Mouse (Mus musculus): ENCODE measurements around the gene Ascc2. TPM values are rescaled to one million over a fixed set of nuclear protein-coding genes. Genes with fewer than 3 reads are reported as not detected.
"Not testable (repeated sequence)": the region's sequence is repeated elsewhere in the genome, so short reads cannot be mapped to it uniquely, and the experiment has no call there.

The Ascc2 gene
- total RNA-seq, 2 experiments from 2014 or later: 23.7 to 36.4 TPM

GRCm38 (mm10) chr11:4627636-4628035, 9.9 kb upstream of the Ascc2 start:
- ATAC-seq (replicated peaks; ENCODE audit: poor library complexity, severe bottlenecking): no peak

GRCm38 (mm10) chr11:4629861-4630280, 7.7 kb upstream of the Ascc2 start:
- ATAC-seq (replicated peaks; ENCODE audit: poor library complexity, severe bottlenecking): no peak

DNA sequence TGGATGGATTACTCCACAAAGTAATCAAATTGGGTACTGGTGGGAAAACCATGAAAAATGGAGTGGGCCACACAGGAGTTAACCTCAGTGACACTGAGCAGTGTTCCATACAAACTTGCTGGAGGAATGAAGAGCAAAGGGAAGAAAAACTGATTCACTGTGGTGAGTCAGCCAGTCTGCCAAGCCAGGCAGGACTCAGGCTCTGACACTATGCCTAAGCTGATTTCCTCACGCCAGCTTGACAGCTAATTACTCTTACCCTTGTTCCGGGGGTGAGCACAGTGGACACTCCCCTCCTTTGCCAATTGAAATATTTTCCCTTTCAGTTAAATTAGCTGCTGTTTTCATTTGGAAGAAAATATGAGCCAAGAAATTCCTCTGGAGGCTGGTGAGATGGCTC, 4.1 kb upstream of the Ascc2 start:
- no peak for ATAC-seq (replicated peaks; ENCODE audit: poor library complexity, severe bottlenecking)

- no peak for ATAC-seq (replicated peaks; ENCODE audit: poor library complexity, severe bottlenecking)
Observed at GRCm38 (mm10) chr11:4634395-4634794, 3.2 kb upstream of the Ascc2 start.

GRCm38 (mm10) chr11:4636782-4637342, 685 bp upstream of the Ascc2 start:
- ATAC-seq (replicated peaks; ENCODE audit: poor library complexity, severe bottlenecking): no peak

DNA sequence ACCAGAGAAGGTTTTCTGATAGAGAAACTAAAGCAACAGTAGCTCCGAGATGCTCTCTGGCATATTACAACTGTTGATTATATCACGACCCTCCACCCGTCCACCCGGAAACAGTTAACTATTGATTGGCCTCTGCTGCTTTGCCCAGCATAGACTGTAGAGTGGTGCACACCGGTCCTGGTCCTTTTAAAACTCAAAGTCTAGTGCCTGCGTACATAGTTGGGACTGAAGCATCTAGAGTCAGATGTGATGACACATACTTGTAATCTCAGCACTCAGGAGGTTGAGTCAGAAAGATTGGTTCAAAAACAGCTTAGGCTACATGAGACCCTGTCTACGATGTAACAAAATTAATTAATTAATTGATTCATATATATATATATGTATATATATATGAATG, 714 bp downstream of the Ascc2 start:
- ATAC-seq (replicated peaks; ENCODE audit: poor library complexity, severe bottlenecking): no peak

DNA sequence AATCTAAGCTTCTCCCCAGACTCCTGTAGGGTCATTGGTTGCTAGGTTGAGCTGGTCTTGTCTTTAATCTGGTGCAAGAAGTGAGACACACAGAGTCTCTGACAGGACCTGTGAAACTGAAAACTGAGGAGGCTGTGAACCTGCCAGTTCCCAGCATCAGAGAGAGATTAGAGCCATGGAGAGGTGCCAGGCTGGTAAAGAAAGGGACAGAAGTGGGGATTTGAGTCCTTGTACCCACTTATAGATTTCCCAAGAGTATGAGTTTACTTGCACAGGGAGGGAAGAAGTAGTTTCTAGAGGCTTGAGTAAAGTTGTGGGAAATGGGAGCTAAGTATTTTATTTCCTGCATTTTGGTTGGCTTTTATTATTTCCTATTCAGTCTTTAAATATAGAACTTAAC, 3.6 kb downstream of the Ascc2 start:
- no peak for ATAC-seq (replicated peaks; ENCODE audit: poor library complexity, severe bottlenecking)

- no peak for ATAC-seq (replicated peaks; ENCODE audit: poor library complexity, severe bottlenecking)
Observed at GRCm38 (mm10) chr11:4643722-4644121, 6.2 kb downstream of the Ascc2 start.

GRCm38 (mm10) chr11:4645180-4645579, 7.6 kb downstream of the Ascc2 start:
- ATAC-seq (replicated peaks; ENCODE audit: poor library complexity, severe bottlenecking): not testable (repeated sequence)

GRCm38 (mm10) chr11:4646409-4646808, 8.9 kb downstream of the Ascc2 start:
- ATAC-seq (replicated peaks; ENCODE audit: poor library complexity, severe bottlenecking): no peak

DNA sequence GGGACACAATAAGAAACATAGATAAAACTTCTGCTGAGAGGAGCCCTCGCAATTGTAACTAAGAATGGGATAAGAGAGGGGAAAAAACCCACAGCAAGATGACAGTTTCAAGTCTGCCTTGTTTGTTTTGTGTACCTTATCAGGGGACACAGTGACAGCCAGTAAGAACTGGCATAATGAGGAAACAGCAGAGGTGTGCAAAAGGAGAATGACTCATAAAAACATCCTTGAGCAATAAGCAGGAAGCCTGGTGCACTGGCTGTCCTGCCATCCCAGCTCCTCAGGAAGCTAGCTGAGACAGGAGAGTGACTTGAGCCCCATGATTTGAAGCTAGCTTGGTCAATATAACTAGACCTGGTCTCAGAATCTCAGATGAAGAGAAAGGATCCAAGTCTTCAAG, 22.3 kb downstream of the Ascc2 start:
- ATAC-seq (replicated peaks; ENCODE audit: poor library complexity, severe bottlenecking): peak; percentile 61

DNA sequence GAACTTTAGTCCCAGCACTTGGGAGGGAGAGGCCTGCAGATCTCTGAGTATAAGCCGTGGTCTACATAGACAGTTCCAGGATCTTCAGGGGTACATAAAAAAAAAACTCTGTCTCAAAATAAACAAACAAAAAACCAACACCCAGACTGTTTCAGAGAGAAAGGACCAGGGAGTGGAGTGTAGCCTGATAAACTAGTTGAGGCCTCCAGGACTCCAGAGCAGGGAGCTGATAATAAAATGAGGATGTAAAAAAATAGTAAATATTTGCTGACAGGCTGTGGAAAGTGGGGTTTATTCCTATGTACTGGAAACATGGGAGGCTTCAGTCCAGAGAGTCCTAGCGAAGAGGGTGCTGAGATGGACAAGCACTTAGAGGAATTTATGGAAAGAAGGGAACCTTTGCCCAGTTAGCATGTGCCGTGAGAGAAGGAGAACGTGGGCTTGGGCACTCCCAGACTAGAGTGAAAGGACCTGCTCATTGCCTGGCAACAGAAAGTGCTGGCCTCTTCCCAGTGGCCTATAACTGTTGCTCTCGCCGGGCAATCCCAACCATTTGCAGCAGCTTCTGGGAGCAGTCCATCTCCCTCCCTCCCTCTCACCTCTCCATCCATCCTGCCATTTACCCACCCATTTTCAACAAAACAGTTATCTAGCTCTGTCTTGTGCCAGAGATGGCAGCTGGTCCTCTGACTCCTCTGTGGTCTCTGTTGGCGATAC, 22.9 kb downstream of the Ascc2 start:
- ATAC-seq (replicated peaks; ENCODE audit: poor library complexity, severe bottlenecking): no peak

DNA sequence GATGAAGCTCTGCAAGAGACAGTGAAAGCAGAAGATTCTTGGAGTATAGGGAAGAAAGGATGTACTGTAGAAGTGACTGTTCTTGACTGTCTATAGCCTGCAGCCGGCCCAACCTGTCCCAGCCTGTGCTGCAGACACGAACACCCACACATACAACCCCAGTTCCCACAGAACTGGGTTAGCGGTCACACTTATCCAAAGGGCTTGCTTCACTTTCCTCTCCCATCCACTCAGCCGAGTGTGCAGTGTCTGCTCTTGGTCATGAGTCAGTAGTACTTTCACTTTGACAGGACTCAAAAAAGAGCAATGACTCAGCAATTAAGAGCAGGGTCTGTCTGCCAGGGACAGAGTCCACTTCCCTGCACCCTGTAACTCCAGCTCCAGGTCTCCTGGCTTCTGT, 23.8 kb downstream of the Ascc2 start:
- peak; percentile 84 for ATAC-seq (replicated peaks; ENCODE audit: poor library complexity, severe bottlenecking)

DNA sequence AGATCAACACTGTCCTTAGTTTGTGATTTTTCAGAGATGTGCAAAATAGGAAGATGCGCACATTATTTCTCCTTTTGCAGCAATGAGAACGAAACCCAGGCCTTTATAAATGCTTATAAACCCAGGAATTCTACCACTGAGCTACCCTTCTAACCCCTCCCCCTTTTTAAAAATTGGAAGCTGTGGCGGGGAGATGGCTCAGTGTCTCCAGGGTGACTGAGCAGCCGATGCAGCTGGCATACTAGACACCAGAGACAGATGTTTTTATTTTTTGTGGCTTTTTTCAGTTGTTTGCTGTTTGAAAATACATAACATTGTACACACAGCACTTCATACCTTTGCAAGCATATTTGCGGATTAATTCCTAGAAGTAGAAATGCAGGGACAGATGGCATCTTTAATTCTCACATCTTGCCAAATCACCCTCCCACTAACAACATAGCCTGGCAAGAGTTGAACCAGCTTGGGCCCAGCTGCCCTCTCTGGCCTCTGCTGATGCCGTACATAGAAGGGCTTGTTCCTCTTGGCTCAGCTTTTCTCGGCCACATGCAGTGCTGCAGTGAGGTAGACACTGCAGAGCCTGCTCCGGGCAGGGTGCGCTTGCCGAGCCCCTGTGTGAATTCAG, 24.4 kb downstream of the Ascc2 start:
- ATAC-seq (replicated peaks; ENCODE audit: poor library complexity, severe bottlenecking): no peak

- no peak for ATAC-seq (replicated peaks; ENCODE audit: poor library complexity, severe bottlenecking)
Observed at GRCm38 (mm10) chr11:4662496-4662878, 24.9 kb downstream of the Ascc2 start.

DNA sequence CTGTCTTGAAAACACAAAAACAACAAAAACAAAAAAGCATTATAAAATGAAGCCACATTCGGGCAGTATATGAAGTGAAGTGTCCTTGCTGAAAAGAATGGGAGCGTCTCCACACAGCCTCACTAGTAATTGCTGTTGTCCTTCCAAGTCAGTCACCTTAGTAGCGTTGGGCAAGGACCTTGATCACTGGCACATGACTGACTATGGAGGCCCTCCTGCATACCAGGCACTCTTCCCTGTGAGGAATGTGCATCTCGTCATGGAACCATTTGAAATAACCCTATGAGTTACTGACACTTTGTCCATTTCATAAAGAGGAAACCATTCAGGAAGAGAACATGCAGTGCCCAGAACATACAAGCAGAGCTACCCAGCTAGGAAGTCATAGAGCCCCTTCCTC, 34.2 kb downstream of the Ascc2 start:
- ATAC-seq (replicated peaks; ENCODE audit: poor library complexity, severe bottlenecking): no peak

GRCm38 (mm10) chr11:4674593-4674992, 37.0 kb downstream of the Ascc2 start:
- peak; percentile 95 for ATAC-seq (replicated peaks; ENCODE audit: poor library complexity, severe bottlenecking)

DNA sequence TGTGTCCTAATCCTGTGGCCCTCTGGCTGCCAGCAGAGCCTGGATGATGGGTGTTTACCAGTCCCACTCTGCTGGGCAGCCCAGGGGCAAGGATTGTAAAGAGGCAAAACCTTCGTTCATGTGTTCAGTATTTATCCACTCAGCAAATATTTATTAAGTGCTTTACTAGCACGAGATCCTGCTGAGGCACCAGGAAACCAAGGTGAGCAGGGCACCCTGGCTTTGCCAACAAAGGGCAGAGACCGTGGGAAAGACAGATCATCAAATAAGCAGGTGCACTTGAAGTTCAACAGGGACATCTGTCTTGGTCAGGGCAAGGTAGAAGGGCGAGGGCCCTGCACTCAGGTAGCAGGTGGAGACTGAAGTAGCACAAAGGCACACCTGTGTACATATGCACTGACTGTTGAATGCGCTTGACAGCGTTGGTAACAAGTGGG, 37.6 kb downstream of the Ascc2 start:
- ATAC-seq (replicated peaks; ENCODE audit: poor library complexity, severe bottlenecking): no peak

DNA sequence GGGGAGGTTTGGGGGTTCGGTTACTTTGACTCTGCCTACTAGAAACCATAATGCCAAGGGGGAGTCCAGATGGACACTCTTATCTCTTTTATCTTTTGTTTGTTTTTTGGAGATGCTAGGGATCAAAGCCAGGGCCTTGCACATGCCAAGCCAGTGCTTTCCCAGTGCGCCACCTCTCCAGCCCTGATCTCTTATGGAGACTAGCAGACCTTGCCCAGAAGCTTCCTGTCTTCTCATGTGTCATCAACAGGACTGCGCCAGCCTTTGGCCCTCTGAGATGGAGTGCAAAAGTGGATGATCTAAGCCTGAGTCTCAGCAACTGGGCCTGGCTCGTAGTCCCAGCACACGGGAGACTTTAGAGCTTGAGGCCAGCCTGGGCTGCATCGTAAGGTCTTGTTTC, 38.1 kb downstream of the Ascc2 start:
- ATAC-seq (replicated peaks; ENCODE audit: poor library complexity, severe bottlenecking): no peak

GRCm38 (mm10) chr11:4677250-4677872, 39.8 kb downstream of the Ascc2 start:
- no peak for ATAC-seq (replicated peaks; ENCODE audit: poor library complexity, severe bottlenecking)

- ATAC-seq (replicated peaks; ENCODE audit: poor library complexity, severe bottlenecking): no peak
Observed at GRCm38 (mm10) chr11:4678700-4679440, 41.3 kb downstream of the Ascc2 start.

Measured in granulocyte monocyte progenitor cell, adult 5-6 weeks (primary cell).